Mouse (Mus musculus): Measurements from ENCODE around the gene Gm20388. TPM values are rescaled to one million over a fixed set of nuclear protein-coding genes. Genes with fewer than 3 reads are reported as not detected.

Gm20388 gene
- polyA plus RNA-seq, 1 experiment from 2014 or later, result not detected

GRCm38 (mm10) chr8:123725261-123725660, 3814.6 kb downstream of the Gm20388 start:
- H3K9me3 ChIP-seq, result no peaks in the 10 kb centered on the region
- no peak overlapping the region for H3K4me2 ChIP-seq (replicated peaks)
- ATAC-seq (replicated peaks), result no peak
- no peak overlapping the region for H3K4me3 ChIP-seq
- 53% methylated on average over 7 of the region's 7 CpGs for WGBS
- H3K4me1 ChIP-seq, result peaks cover 35% of the 10 kb centered on the region
- no peaks in the 10 kb centered on the region for H3K36me3 ChIP-seq
- no peak overlapping the region for H3K9ac ChIP-seq (replicated peaks)
- H3K27ac ChIP-seq (replicated peaks), result peak overlapping the region; percentile 34; the same call in 1 of the 2 replicates
- no peaks in the 10 kb centered on the region for H3K27me3 ChIP-seq

- Histone ChIP-seq H3K4me2 (replicated peaks) (no peak overlapping the region), H3K36me3 (no peaks in the 10 kb centered on the region), H3K9ac (replicated peaks) (no peak overlapping the region), H3K4me3 (no peak overlapping the region), H3K9me3 (no peaks in the 10 kb centered on the region), H3K4me1 (peaks cover 29% of the 10 kb centered on the region), H3K27ac (replicated peaks) (peak overlapping the region; percentile 35; the same call in 1 of the 2 replicates), H3K27me3 (no peaks in the 10 kb centered on the region)
- no peak for ATAC-seq (replicated peaks)
- WGBS, result 87% methylated on average over 6 of the region's 6 CpGs
These were observed 3816.1 kb downstream of the Gm20388 start for GRCm38 (mm10) chr8:123726759-123727158.

DNA sequence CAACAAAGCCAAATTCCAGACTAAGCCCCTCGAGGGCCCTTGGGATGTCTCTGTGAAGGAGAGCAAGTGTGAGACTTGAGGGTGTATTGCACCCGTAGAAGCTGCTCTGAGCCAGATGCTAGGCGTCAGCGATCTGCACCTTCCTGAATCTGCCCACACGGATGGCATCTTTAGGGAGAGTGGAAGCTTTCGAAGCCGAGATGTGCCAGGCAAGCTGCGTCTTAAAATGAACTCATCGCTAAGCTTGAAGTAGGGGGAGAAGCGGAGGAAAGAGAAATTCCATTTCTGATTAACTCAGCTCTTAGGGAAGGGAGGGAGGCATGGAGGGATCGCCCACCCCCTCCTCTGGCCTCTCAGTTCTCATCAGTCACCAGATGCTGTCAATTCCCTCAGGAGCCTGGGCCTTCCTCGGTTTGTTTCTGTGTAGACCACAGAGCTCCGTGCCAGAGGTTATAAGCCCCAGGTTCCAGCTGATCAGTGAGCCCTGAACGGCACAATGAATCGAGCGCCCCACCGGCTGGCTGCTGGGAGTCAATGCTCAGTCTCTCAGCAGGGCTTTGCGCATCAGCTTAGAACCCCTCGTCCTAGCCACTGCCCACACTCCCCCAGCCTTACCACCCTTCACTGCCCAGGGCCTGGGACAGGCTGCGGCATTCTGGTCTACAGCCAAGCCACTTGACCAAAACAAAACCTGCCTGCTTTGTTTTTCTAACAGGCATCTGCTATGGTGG, 3818.6 kb downstream of the Gm20388 start:
- H3K9ac ChIP-seq (replicated peaks), result 0 out of 2 replicates have a peak overlapping the region, but pooled peaks have one; percentile 2
- H3K4me3 ChIP-seq, result 0 out of 2 replicates have a peak overlapping the region, but pooled peaks have one; percentile 0

DNA sequence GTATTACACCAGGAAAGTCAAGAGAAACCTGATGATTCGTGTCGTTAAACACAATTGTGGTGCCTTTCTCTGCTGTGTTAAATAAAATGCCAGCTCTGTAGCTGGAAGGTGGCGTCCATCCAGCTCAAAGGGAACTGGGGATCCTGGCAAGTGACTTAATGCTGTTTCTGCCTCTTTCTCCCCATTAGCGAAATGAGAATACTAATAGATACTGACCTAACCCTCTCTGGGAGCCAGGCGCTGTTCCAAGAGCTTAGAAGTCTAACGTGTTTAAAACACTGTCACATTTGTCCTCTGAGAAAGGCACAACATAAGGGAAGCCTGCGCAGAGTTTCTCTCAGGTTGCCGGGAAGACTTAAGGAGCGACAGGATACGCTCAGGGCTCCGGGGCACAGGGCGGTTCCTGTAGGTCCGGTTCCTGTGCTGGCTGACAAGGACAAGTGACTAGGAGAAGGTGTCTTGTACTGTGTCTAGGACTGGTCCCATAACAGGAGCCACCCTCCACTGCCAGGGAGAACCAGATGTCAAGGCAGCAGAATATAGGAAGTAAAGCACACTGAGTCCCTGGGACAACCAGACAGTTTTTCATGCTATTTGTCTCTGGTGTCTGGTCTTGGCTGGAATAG, 3819.3 kb downstream of the Gm20388 start:
- Histone ChIP-seq H3K9me3 (no peaks in the 10 kb centered on the region), H3K4me1 (peaks cover 29% of the 10 kb centered on the region), H3K27me3 (no peaks in the 10 kb centered on the region), H3K4me2 (replicated peaks) (peak overlapping the region; percentile 22; the same call in 1 of the 2 replicates), H3K4me3 (no peak overlapping the region), H3K27ac (replicated peaks) (0 out of 2 replicates have a peak overlapping the region, but pooled peaks have one; percentile 23), H3K9ac (replicated peaks) (0 out of 2 replicates have a peak overlapping the region, but pooled peaks have one; percentile 2), H3K36me3 (no peaks in the 10 kb centered on the region)
- ATAC-seq (replicated peaks), result no peak
- 50% methylated on average over 13 of the region's 13 CpGs for WGBS

More for the DNA sequence above, 3818.6 kb downstream of the Gm20388 start:
- Histone ChIP-seq H3K4me2 (replicated peaks) (peak overlapping the region; percentile 22), H3K9me3 (no peaks in the 10 kb centered on the region), H3K36me3 (no peaks in the 10 kb centered on the region), H3K4me1 (peaks cover 29% of the 10 kb centered on the region), H3K27me3 (no peaks in the 10 kb centered on the region), H3K27ac (replicated peaks) (0 out of 2 replicates have a peak overlapping the region, but pooled peaks have one; percentile 23)
- ATAC-seq (replicated peaks), result no peak
- 15% methylated on average over 20 of the region's 20 CpGs for WGBS

DNA sequence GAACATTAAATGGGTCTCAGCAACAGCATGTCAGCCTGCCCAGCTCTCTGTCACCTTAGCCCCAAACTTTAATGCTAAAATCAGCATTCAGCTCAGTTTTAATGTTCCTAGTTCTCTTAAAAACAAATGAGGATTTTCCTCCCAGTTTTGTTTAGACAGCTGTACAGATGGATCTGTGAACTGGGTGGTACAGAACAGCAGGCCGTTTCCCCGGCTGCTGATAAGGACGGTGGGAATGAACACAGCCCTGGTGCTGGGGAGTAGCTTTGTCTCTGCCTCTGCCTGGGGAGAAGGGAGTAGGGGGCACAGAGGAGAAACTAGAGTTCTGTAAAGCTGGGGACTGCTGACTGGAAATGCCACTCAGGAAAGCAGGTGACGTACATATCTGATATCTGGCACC, 3821.7 kb downstream of the Gm20388 start:
- no peak overlapping the region for H3K27ac ChIP-seq (replicated peaks)
- no peaks in the 10 kb centered on the region for H3K27me3 ChIP-seq
- 51% methylated on average over 4 of the region's 4 CpGs for WGBS
- H3K4me3 ChIP-seq, result no peak overlapping the region
- no peak for ATAC-seq (replicated peaks)
- no peaks in the 10 kb centered on the region for H3K9me3 ChIP-seq
- H3K9ac ChIP-seq (replicated peaks), result no peak overlapping the region
- no peaks in the 10 kb centered on the region for H3K36me3 ChIP-seq
- H3K4me1 ChIP-seq, result peaks cover 18% of the 10 kb centered on the region
- no peak overlapping the region for H3K4me2 ChIP-seq (replicated peaks)

- ATAC-seq (replicated peaks), result no peak
- Histone ChIP-seq H3K27me3 (no peaks in the 10 kb centered on the region), H3K4me2 (replicated peaks) (no peak overlapping the region), H3K9ac (replicated peaks) (no peak overlapping the region), H3K36me3 (no peaks in the 10 kb centered on the region), H3K4me1 (peaks cover 7% of the 10 kb centered on the region), H3K27ac (replicated peaks) (no peak overlapping the region), H3K4me3 (no peak overlapping the region), H3K9me3 (no peaks in the 10 kb centered on the region)
- WGBS, result 79% methylated on average over 8 of the region's 8 CpGs
These were observed 3823.8 kb downstream of the Gm20388 start for GRCm38 (mm10) chr8:123734486-123734885.

- Histone ChIP-seq H3K4me1 (peaks cover 4% of the 10 kb centered on the region; the same call in 1 of the 2 replicates), H3K4me2 (replicated peaks) (no peak overlapping the region), H3K9ac (replicated peaks) (no peak overlapping the region), H3K4me3 (no peak overlapping the region), H3K27me3 (no peaks in the 10 kb centered on the region), H3K9me3 (no peaks in the 10 kb centered on the region), H3K27ac (replicated peaks) (no peak overlapping the region), H3K36me3 (no peaks in the 10 kb centered on the region)
- ATAC-seq (replicated peaks), result no peak
- 84% methylated on average over 9 of the region's 9 CpGs for WGBS
These were observed 3826.3 kb downstream of the Gm20388 start for GRCm38 (mm10) chr8:123736974-123737373.

GRCm38 (mm10) chr8:123740263-123740662, 3829.6 kb downstream of the Gm20388 start:
- Histone ChIP-seq H3K4me1 (peaks cover 4% of the 10 kb centered on the region; the same call in 1 of the 2 replicates), H3K9ac (replicated peaks) (no peak overlapping the region), H3K36me3 (no peaks in the 10 kb centered on the region), H3K9me3 (no peaks in the 10 kb centered on the region), H3K4me3 (no peak overlapping the region), H3K4me2 (replicated peaks) (no peak overlapping the region), H3K27me3 (no peaks in the 10 kb centered on the region), H3K27ac (replicated peaks) (no peak overlapping the region)
- no peak for ATAC-seq (replicated peaks)
- 60% methylated on average over 4 of the region's 4 CpGs for WGBS

DNA sequence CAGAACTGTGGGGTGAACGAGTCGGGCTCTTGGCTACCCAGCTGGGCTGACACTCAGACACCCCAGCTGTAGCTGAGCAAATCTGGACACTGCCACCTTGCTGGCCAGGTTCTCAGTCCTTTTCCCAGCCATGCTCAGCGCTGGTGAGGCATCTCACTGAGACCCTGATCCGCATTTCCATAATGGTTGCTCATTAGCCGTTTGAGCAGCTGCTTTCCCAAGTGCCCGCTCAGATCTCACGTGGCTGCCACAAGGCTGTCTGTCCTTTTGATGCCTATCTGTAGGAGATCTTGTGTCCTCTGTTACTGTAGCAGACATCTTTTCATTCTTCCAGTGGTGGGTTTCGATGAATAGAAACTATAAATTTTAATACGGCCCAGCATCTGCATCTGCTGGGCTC, 3830.6 kb downstream of the Gm20388 start:
- 43% methylated on average over 9 of the region's 9 CpGs for WGBS
- no peak for ATAC-seq (replicated peaks)
- Histone ChIP-seq H3K4me3 (no peak overlapping the region), H3K36me3 (no peaks in the 10 kb centered on the region), H3K27me3 (no peaks in the 10 kb centered on the region), H3K4me1 (peaks cover 4% of the 10 kb centered on the region; the same call in 1 of the 2 replicates), H3K4me2 (replicated peaks) (no peak overlapping the region), H3K9ac (replicated peaks) (no peak overlapping the region), H3K9me3 (no peaks in the 10 kb centered on the region), H3K27ac (replicated peaks) (no peak overlapping the region)

GRCm38 (mm10) chr8:123746488-123746887, 3835.8 kb downstream of the Gm20388 start:
- no peak overlapping the region for H3K9ac ChIP-seq (replicated peaks)
- H3K4me3 ChIP-seq, result no peak overlapping the region
- no peaks in the 10 kb centered on the region for H3K27me3 ChIP-seq
- no peak overlapping the region for H3K4me2 ChIP-seq (replicated peaks)
- H3K27ac ChIP-seq (replicated peaks), result no peak overlapping the region
- no peaks in the 10 kb centered on the region for H3K4me1 ChIP-seq
- no peak for ATAC-seq (replicated peaks)
- WGBS, result 92% methylated on average over 4 of the region's 4 CpGs
- H3K9me3 ChIP-seq, result no peaks in the 10 kb centered on the region
- H3K36me3 ChIP-seq, result no peaks in the 10 kb centered on the region

- H3K4me3 ChIP-seq, result no peak overlapping the region
These were observed 3837.1 kb downstream of the Gm20388 start for GRCm38 (mm10) chr8:123747772-123748171.

GRCm38 (mm10) chr8:123750171-123750693, 3839.6 kb downstream of the Gm20388 start:
- H3K4me2 ChIP-seq (replicated peaks), result no peak overlapping the region
- 81% methylated on average over 5 of the region's 5 CpGs for WGBS
- no peaks in the 10 kb centered on the region for H3K36me3 ChIP-seq
- H3K9ac ChIP-seq (replicated peaks), result no peak overlapping the region
- H3K27ac ChIP-seq (replicated peaks), result no peak overlapping the region
- H3K27me3 ChIP-seq, result no peaks in the 10 kb centered on the region
- no peak for ATAC-seq (replicated peaks)
- peaks cover 22% of the 10 kb centered on the region for H3K4me1 ChIP-seq
- H3K9me3 ChIP-seq, result no peaks in the 10 kb centered on the region
- H3K4me3 ChIP-seq, result no peak overlapping the region

More at GRCm38 (mm10) chr8:123747772-123748171, 3837.1 kb downstream of the Gm20388 start:
- Histone ChIP-seq H3K27ac (replicated peaks) (no peak overlapping the region), H3K9me3 (no peaks in the 10 kb centered on the region), H3K9ac (replicated peaks) (no peak overlapping the region), H3K27me3 (no peaks in the 10 kb centered on the region), H3K4me2 (replicated peaks) (no peak overlapping the region), H3K36me3 (no peaks in the 10 kb centered on the region), H3K4me1 (peaks cover 3% of the 10 kb centered on the region)
- WGBS, result 24% methylated on average over 5 of the region's 5 CpGs
- no peak for ATAC-seq (replicated peaks)

All from forebrain, embryonic 15.5 days (tissue).